Mouse (Mus musculus): Measurements from ENCODE around the gene Srsf2. TPM values are rescaled to one million over a fixed set of nuclear protein-coding genes. Genes with fewer than 3 reads are reported as not detected.

The Srsf2 gene
- polyA plus RNA-seq, 1 experiment from 2014 or later: 715 TPM

DNA sequence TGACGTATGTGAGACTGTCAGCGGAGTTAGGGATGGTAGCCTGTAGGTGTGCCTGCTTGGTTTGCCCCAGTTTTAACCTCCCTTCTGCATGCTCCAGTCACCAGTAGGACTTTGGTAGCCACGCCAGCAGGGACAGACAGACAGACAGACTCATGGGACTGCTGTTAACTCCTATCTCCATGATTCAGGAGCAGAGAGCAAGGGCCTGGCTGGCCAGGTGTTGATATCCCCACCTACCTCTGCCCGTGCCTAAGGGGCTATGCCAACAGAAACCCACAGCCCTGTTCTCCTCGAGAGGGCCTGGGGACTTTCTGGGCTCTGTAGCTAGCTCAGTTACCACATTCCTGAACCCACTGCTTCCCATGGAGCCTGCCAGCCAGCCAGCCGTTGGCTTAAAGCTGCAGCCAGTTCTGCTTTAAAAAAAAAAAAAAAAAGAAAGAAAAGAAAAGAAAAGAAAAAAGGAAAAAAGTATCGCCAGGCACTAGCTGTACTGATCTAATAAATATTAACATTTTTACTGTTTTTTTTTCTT, 37.9 kb downstream of the Srsf2 start:
- 16% methylated on average over 7 of the region's 7 CpGs for WGBS
- no peaks in the 10 kb centered on the region for H3K36me3 ChIP-seq

DNA sequence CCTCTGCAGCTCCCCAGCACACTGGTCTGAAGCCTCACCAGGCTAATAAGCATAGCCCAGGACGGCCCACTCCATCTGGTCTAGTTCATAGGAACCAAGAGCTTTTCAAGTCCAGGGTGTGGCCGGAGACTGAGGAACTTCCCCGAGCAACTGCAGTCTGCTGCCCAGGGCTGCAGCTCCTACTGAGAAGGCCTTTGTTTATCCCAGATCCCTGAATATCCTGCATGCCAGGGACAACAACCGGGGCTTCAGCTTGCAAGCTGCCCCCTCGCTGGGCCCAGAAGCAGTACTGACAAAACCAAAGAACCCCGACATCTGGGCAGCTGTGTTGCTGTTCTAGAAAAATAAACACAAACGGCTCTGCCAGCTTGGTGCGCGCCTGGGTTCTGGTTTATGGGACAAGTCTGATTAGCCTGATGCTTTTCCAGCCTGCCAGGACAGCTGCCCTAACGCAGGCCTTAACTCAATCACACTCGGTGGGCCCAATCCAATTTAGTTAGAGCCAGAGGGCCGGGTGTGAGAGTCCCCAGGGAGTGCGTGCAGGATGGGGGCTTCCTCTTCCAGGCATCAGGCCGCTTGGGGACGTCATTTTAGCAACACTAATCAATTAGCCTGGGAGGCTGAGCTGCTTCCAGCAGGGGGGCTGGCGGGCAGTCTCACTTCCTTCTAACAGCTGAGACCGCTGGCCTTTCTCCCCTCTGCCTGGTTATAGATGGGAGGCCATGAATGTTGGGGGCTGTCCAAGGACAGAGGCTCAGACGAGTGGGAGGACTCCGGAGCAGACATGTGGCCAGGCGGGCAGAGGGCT, 38.6 kb downstream of the Srsf2 start:
- Histone ChIP-seq H3K36me3 (no peaks in the 10 kb centered on the region; the same call in 1 of the 2 replicates), H3K27ac (replicated peaks) (peak overlapping the region; percentile 96), H3K9ac (no peak overlapping the region), H3K9me3 (replicated peaks) (no peaks in the 10 kb centered on the region), H3K4me1 (peaks cover 75% of the 10 kb centered on the region), H3K4me3 (replicated peaks) (no peak overlapping the region), H3K27me3 (no peaks in the 10 kb centered on the region), H3K4me2 (replicated peaks) (peak overlapping the region; percentile 24)
- peak; percentile 56 for ATAC-seq (ENCODE audit: insufficient number of reproducible peaks, low FRiP score, low TSS enrichment, low read depth)
- 11% methylated on average over 20 of the region's 20 CpGs for WGBS

More for the DNA sequence above, 37.9 kb downstream of the Srsf2 start:
- Histone ChIP-seq H3K27ac (replicated peaks) (peak overlapping the region; percentile 96), H3K9ac (no peak overlapping the region), H3K4me2 (replicated peaks) (peak overlapping the region; percentile 24), H3K4me1 (peaks cover 81% of the 10 kb centered on the region), H3K4me3 (replicated peaks) (no peak overlapping the region), H3K9me3 (replicated peaks) (no peaks in the 10 kb centered on the region), H3K27me3 (no peaks in the 10 kb centered on the region)
- ATAC-seq (ENCODE audit: insufficient number of reproducible peaks, low FRiP score, low TSS enrichment, low read depth): no peak

DNA sequence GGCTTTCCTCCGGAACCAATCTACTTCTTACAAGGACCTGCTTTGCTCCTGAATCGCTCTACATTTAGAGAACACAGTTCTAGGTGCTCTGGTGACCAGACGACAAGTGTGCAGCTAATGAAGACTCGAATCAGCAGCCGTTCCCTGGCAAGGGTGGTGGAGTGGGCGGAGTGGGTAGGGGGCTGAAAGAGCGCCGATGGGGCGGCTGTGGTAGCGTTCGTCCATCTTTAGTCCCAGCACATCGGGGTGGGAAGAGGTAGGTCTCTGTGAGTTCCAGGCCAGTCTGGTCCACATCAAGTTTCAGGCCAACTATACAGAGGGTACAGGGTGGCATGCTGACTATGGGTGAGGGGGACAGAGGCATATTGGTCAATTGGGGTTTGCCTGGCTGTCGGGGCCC, 39.3 kb downstream of the Srsf2 start:
- H3K9me3 ChIP-seq (replicated peaks): no peaks in the 10 kb centered on the region
- H3K27ac ChIP-seq (replicated peaks): peak overlapping the region; percentile 96
- no peaks in the 10 kb centered on the region; the same call in 1 of the 2 replicates for H3K36me3 ChIP-seq
- no peak overlapping the region for H3K9ac ChIP-seq
- no peak overlapping the region for H3K4me3 ChIP-seq (replicated peaks)
- WGBS: 73% methylated on average over 13 of the region's 13 CpGs
- no peaks in the 10 kb centered on the region for H3K27me3 ChIP-seq
- ATAC-seq (ENCODE audit: insufficient number of reproducible peaks, low FRiP score, low TSS enrichment, low read depth): no peak
- peaks cover 71% of the 10 kb centered on the region for H3K4me1 ChIP-seq
- H3K4me2 ChIP-seq (replicated peaks): no peak overlapping the region

DNA sequence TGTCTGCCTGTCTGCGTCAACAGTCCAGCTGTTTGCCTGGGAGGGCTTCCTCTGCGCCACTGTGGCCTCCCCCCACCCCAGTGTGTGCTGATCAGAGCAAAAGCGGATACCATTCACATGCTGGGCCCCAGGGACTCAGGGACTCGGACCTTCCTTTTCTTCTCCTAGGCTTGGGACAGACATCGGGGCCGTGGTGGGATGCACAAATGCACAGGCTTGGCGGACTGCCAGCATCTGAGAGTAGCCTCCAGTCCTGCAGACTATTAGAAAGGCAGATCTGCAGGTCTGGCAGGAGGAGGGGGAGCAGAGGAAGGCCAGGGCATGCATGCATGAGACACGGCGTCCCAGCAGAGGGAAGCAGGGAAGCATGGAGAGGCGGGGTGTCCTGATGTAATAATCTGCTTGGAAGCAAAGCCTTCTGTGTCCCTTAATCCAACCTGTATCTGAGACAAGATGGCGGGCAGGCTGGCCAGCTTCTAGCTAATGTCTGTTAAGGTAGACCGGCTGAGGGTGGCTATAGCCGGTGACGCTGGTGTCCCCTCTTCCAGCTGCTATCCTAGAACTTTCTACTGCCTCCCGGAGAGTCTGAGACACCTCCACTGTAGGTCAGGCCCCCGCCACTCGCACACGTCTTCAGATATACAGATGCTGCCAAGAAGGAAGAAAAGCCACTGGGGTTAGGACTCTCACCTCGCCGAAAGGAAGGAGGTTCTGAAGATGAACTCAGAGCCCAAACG, 39.9 kb downstream of the Srsf2 start:
- Histone ChIP-seq H3K36me3 (no peaks in the 10 kb centered on the region; the same call in 1 of the 2 replicates), H3K27ac (replicated peaks) (peak overlapping the region; percentile 96), H3K4me1 (peaks cover 73% of the 10 kb centered on the region), H3K9ac (no peak overlapping the region), H3K4me2 (replicated peaks) (no peak overlapping the region; the same call in 1 of the 2 replicates), H3K4me3 (replicated peaks) (no peak overlapping the region), H3K27me3 (no peaks in the 10 kb centered on the region), H3K9me3 (replicated peaks) (no peaks in the 10 kb centered on the region)
- no peak for ATAC-seq (ENCODE audit: insufficient number of reproducible peaks, low FRiP score, low TSS enrichment, low read depth)
- WGBS: 39% methylated on average over 21 of the region's 21 CpGs

DNA sequence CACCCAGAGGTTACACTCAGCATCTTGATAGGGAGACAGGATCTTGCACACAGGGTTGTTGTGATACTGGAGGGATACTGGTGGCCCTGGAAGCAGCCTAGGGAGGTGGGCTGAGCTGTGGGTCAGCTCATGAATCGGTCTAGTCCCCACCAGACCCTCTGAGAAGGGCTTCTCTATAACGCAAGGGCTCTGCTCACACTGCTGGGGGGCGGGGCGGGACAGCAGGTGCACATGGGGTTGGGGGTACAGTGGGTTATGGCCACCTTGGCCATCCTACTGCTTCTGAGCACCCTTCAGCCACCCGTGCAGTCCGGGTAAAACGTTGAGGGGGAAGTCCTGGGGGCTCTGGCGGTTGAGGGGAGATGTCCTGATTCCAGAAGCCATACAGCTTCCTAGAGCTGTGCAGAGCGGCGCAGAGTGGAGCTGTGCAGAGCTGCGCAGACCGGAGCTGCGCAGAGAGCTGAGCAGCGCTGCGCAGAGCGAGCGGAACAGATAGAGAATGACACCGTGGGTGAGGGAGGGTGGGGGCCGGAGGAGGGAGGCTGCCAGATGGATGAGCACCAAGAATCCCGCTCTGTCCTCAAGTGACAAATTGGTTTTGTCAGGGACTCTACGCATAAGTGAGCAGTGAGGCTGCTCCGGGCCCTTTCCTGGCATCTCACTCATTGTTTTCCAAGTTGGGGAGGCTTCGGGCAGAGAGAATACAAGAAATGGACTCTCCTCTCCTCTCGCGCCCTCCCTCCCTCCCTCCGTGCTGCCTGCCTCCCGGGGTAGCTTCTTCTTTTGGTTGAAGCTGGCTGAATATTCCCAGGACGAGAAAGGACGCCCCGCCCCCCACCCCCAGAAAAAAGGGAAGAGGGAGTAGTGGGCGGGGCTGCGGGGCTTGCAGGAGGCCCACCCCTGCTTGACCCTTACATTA, 41.7 kb downstream of the Srsf2 start:
- Histone ChIP-seq H3K4me2 (replicated peaks) (peak overlapping the region; percentile 55), H3K4me3 (replicated peaks) (peak overlapping the region; percentile 31), H3K27ac (replicated peaks) (peak overlapping the region; percentile 83), H3K27me3 (no peaks in the 10 kb centered on the region), H3K4me1 (peaks cover 78% of the 10 kb centered on the region), H3K9ac (peak overlapping the region; percentile 18; the same call in 1 of the 2 replicates), H3K9me3 (replicated peaks) (no peaks in the 10 kb centered on the region), H3K36me3 (no peaks in the 10 kb centered on the region; the same call in 1 of the 2 replicates)
- peak; percentile 83 for ATAC-seq (ENCODE audit: insufficient number of reproducible peaks, low FRiP score, low TSS enrichment, low read depth)
- 9% methylated on average over 32 of the region's 32 CpGs for WGBS

DNA sequence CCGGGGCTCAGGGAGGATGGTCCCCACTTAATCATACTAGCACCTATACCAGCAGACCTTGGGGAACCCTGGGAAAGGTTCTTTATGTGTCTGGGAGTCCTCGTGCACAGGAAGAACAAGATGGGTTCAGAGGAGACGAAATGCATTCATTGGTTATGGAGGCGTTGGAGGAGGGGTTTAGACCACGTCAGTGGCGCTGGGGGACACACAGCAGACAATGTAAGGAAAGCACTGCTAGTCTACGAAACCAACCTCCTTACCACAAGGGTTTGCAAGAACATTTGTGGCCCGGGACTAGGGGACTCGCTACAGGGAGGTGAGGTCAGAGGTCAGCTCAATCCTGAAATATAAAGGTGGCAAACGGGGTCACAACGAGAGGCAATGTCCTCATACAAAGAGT, 42.4 kb downstream of the Srsf2 start:
- Histone ChIP-seq H3K27me3 (no peaks in the 10 kb centered on the region), H3K36me3 (no peaks in the 10 kb centered on the region; the same call in 1 of the 2 replicates)
- 69% methylated on average over 11 of the region's 11 CpGs for WGBS

DNA sequence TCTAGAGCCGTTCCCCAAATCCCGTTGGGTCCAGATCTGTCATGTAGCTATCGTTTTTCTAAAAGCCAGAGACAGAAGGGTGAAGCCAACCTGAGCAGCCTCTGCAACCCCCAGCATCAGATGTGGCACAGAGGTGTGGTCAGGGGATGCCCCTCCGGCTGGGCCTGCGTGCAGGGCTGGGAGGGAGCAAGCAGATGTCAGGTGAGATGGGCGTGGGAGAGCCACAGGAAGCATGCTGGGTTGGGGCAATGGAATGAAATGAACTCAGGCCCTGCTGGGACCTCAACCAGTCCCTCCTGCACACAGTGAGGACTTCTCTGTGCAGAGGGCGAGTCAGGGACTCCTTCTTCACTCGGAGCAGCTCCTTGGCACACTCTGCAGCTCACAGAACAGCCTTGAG, 43.4 kb downstream of the Srsf2 start:
- H3K4me2 ChIP-seq (replicated peaks): no peak overlapping the region
- no peak overlapping the region for H3K4me3 ChIP-seq (replicated peaks)
- no peak for ATAC-seq (ENCODE audit: insufficient number of reproducible peaks, low FRiP score, low TSS enrichment, low read depth)
- 74% methylated on average over 8 of the region's 8 CpGs for WGBS
- no peak overlapping the region; the same call in 1 of the 2 replicates for H3K9ac ChIP-seq
- no peaks in the 10 kb centered on the region for H3K9me3 ChIP-seq (replicated peaks)
- peaks cover 67% of the 10 kb centered on the region for H3K4me1 ChIP-seq
- no peaks in the 10 kb centered on the region; the same call in 1 of the 2 replicates for H3K36me3 ChIP-seq
- no peak overlapping the region for H3K27ac ChIP-seq (replicated peaks)
- no peaks in the 10 kb centered on the region for H3K27me3 ChIP-seq

More for the DNA sequence above, 42.4 kb downstream of the Srsf2 start:
- Histone ChIP-seq H3K9ac (0 out of 2 replicates have a peak overlapping the region, but pooled peaks have one; percentile 18), H3K4me2 (replicated peaks) (no peak overlapping the region), H3K4me1 (peaks cover 76% of the 10 kb centered on the region), H3K27ac (replicated peaks) (no peak overlapping the region), H3K4me3 (replicated peaks) (no peak overlapping the region), H3K9me3 (replicated peaks) (no peaks in the 10 kb centered on the region)
- ATAC-seq (ENCODE audit: insufficient number of reproducible peaks, low FRiP score, low TSS enrichment, low read depth): no peak

DNA sequence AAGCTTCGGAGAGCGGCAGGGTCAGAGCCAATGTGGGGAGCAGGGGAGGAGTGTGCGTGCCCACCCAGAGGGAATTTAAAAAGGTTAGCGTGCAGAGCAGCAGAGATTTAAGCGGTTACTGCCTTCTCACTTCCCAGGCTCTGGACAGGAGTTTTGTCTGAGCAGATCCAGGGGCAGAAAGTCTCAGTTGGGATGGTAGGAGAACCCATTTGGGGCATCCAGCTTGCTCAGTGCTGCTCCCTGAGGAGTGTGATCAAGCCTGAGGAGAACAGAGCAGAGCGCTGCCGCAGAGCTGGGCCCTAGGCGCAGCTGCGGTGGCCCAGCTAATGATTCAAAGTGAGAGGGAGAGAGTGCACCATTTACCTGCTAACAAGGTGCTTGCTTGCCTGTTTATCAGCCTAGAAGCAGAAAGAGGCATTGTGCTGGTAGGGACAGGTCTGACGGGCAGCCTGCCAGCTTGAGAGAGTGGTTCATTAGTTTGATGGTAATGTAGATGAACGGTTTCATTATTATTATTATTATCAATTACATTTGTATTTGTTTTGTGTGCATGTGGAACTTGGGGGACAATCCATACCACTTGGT, 44.0 kb downstream of the Srsf2 start:
- no peak overlapping the region for H3K4me3 ChIP-seq (replicated peaks)
- no peak for ATAC-seq (ENCODE audit: insufficient number of reproducible peaks, low FRiP score, low TSS enrichment, low read depth)
- WGBS: 79% methylated on average over 11 of the region's 11 CpGs

DNA sequence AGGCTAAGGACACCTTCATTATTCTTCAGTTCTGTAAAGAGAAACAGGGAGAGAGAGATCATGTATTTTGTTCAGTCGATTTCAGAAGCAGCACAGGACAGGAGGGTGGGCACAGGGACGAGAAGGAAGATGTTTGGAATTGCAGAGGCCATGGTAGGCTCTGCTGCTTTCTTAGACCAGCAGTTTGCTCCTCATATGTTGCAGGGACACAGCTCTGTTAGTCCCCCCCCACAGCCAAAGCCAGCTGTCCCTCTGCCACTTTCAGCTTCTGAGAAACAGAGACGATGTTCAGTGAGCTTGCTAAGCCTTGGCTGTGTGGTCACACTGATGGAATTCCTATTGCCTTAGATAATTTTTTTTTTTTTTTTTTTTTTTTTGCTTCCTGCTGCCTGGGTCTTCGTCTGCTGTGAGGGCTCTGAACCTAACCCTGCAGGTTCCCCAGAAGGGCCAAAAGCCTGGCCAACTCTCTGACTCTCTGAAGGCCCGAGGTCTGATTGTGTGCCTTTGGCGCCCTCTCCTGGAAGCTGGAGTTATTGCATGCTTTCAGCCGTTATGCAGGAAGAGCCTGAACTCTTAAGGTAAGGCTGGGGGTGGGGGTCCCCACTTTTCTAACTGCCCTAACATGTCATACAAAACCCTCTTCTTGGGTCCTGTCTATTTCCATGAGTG, 44.8 kb downstream of the Srsf2 start:
- H3K4me2 ChIP-seq (replicated peaks): no peak overlapping the region
- 23% methylated on average over 7 of the region's 7 CpGs for WGBS
- ATAC-seq (ENCODE audit: insufficient number of reproducible peaks, low FRiP score, low TSS enrichment, low read depth): peak; percentile 15; the same call in 1 of the 2 replicates

More for the DNA sequence above, 44.0 kb downstream of the Srsf2 start:
- no peaks in the 10 kb centered on the region; the same call in 1 of the 2 replicates for H3K36me3 ChIP-seq
- peaks cover 61% of the 10 kb centered on the region for H3K4me1 ChIP-seq
- no peaks in the 10 kb centered on the region for H3K9me3 ChIP-seq (replicated peaks)
- H3K27me3 ChIP-seq: no peaks in the 10 kb centered on the region
- no peak overlapping the region for H3K4me2 ChIP-seq (replicated peaks)
- no peak overlapping the region for H3K27ac ChIP-seq (replicated peaks)
- no peak overlapping the region for H3K9ac ChIP-seq

DNA sequence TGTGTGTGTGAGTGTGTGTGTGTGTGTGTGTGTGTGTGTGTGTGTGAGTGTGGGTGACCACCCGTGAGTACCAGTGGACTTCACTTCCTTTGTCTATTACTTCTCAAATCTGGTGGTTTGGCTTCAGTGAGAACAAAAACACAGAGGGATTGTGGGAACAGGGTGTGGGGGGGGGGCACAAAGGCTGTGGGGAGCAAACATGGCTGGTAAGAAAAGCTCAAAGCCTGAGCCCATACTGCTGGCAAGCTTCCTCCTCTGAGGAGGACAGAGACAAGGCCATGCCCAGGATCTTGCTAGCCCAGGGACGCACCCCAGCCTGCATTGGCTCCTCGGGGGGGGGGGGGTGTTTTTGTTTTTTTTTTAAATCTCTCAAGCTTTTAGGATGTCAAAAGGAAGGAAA, 45.4 kb downstream of the Srsf2 start:
- no peak overlapping the region for H3K9ac ChIP-seq
- no peaks in the 10 kb centered on the region; the same call in 1 of the 2 replicates for H3K36me3 ChIP-seq
- no peaks in the 10 kb centered on the region for H3K27me3 ChIP-seq
- peaks cover 47% of the 10 kb centered on the region for H3K4me1 ChIP-seq
- no peak overlapping the region for H3K4me2 ChIP-seq (replicated peaks)
- no peaks in the 10 kb centered on the region for H3K9me3 ChIP-seq (replicated peaks)
- no peak for ATAC-seq (ENCODE audit: insufficient number of reproducible peaks, low FRiP score, low TSS enrichment, low read depth)
- H3K4me3 ChIP-seq (replicated peaks): no peak overlapping the region
- 60% methylated on average over 3 of the region's 3 CpGs for WGBS
- H3K27ac ChIP-seq (replicated peaks): peak overlapping the region; percentile 73

More for the DNA sequence above, 44.8 kb downstream of the Srsf2 start:
- no peak overlapping the region for H3K9ac ChIP-seq
- no peak overlapping the region for H3K4me3 ChIP-seq (replicated peaks)
- H3K27me3 ChIP-seq: no peaks in the 10 kb centered on the region
- H3K36me3 ChIP-seq: no peaks in the 10 kb centered on the region; the same call in 1 of the 2 replicates
- H3K9me3 ChIP-seq (replicated peaks): no peaks in the 10 kb centered on the region
- peak overlapping the region; percentile 73 for H3K27ac ChIP-seq (replicated peaks)
- peaks cover 53% of the 10 kb centered on the region for H3K4me1 ChIP-seq

Measured in embryonic facial prominence, embryonic 15.5 days (tissue).